Mouse (Mus musculus): ENCODE data around the gene Kazn. TPM values are rescaled to one million over a fixed set of nuclear protein-coding genes. Genes with fewer than 3 reads are reported as not detected.

Gene Kazn
- total and polyA plus RNA-seq, 3 experiments: 0.11 TPM; not detected in 2

GRCm38 (mm10) chr4:142059841-142060193, 179.4 kb downstream of the Kazn start:
- Histone ChIP-seq H3K4me1 (ENCODE audit: insufficient read depth, low read depth, low read length) (no peaks in the 10 kb centered on the region), H3K9me3 (replicated peaks) (peaks cover 88% of the 10 kb centered on the region), H3K4me3 (ENCODE audit: low read depth, low read length) (no peak overlapping the region), H3K27me3 (ENCODE audit: insufficient read depth, low read length) (no peaks in the 10 kb centered on the region; the same call in 1 of the 2 replicates), H3K36me3 (replicated peaks) (no peaks in the 10 kb centered on the region)
- TF ChIP-seq CTCF (IDR thresholded peaks at IDR 0.05; ENCODE audit: low read depth, low read length) (no peak), TAL1 (conservative IDR thresholded peaks at IDR 0.05; ENCODE audit: low read depth, low read length) (no peak), GATA1 (IDR thresholded peaks at IDR 0.05; ENCODE audit: borderline replicate concordance, low read length) (no peak), POLR2AphosphoS5 (IDR thresholded peaks at IDR 0.05; ENCODE audit: insufficient replicate concordance, low read depth, low read length) (no peak), GATA2 (IDR thresholded peaks at IDR 0.05; ENCODE audit: borderline replicate concordance, low read depth, low read length) (no peak)
- no peak for DNase-seq (ENCODE audit: low spot score)
- ATAC-seq (ENCODE audit: extremely low read depth, insufficient number of reproducible peaks, low FRiP score, poor library complexity, severe bottlenecking): no peak

GRCm38 (mm10) chr4:142059113-142059840, 179.9 kb downstream of the Kazn start:
- Histone ChIP-seq H3K36me3 (replicated peaks) (no peaks in the 10 kb centered on the region), H3K27me3 (ENCODE audit: insufficient read depth, low read length) (no peaks in the 10 kb centered on the region; the same call in 1 of the 2 replicates), H3K9me3 (replicated peaks) (peaks cover 87% of the 10 kb centered on the region), H3K4me3 (ENCODE audit: low read depth, low read length) (no peak overlapping the region), H3K4me1 (ENCODE audit: insufficient read depth, low read depth, low read length) (no peaks in the 10 kb centered on the region)
- TF ChIP-seq GATA1 (IDR thresholded peaks at IDR 0.05; ENCODE audit: borderline replicate concordance, low read length) (no peak), POLR2AphosphoS5 (IDR thresholded peaks at IDR 0.05; ENCODE audit: insufficient replicate concordance, low read depth, low read length) (no peak), TAL1 (conservative IDR thresholded peaks at IDR 0.05; ENCODE audit: low read depth, low read length) (no peak), CTCF (IDR thresholded peaks at IDR 0.05; ENCODE audit: low read depth, low read length) (no peak), GATA2 (IDR thresholded peaks at IDR 0.05; ENCODE audit: borderline replicate concordance, low read depth, low read length) (no peak)
- no peak for ATAC-seq (ENCODE audit: extremely low read depth, insufficient number of reproducible peaks, low FRiP score, poor library complexity, severe bottlenecking)
- DNase-seq (ENCODE audit: low spot score): no peak

GRCm38 (mm10) chr4:142057529-142058216, 181.5 kb downstream of the Kazn start:
- ATAC-seq (ENCODE audit: extremely low read depth, insufficient number of reproducible peaks, low FRiP score, poor library complexity, severe bottlenecking): no peak
- DNase-seq (ENCODE audit: low spot score): no peak
- TF ChIP-seq CTCF (IDR thresholded peaks at IDR 0.05; ENCODE audit: low read depth, low read length) (no peak), GATA1 (IDR thresholded peaks at IDR 0.05; ENCODE audit: borderline replicate concordance, low read length) (no peak), GATA2 (IDR thresholded peaks at IDR 0.05; ENCODE audit: borderline replicate concordance, low read depth, low read length) (no peak), POLR2AphosphoS5 (IDR thresholded peaks at IDR 0.05; ENCODE audit: insufficient replicate concordance, low read depth, low read length) (no peak), TAL1 (conservative IDR thresholded peaks at IDR 0.05; ENCODE audit: low read depth, low read length) (no peak)
- Histone ChIP-seq H3K27me3 (ENCODE audit: insufficient read depth, low read length) (no peaks in the 10 kb centered on the region; the same call in 1 of the 2 replicates), H3K36me3 (replicated peaks) (no peaks in the 10 kb centered on the region), H3K4me1 (ENCODE audit: insufficient read depth, low read depth, low read length) (no peaks in the 10 kb centered on the region), H3K9me3 (replicated peaks) (peaks cover 86% of the 10 kb centered on the region), H3K4me3 (ENCODE audit: low read depth, low read length) (no peak overlapping the region)

- Histone ChIP-seq H3K27me3 (ENCODE audit: insufficient read depth, low read length) (no peaks in the 10 kb centered on the region; the same call in 1 of the 2 replicates), H3K4me1 (ENCODE audit: insufficient read depth, low read depth, low read length) (no peaks in the 10 kb centered on the region), H3K9me3 (replicated peaks) (peaks cover 84% of the 10 kb centered on the region), H3K36me3 (replicated peaks) (no peaks in the 10 kb centered on the region), H3K4me3 (ENCODE audit: low read depth, low read length) (no peak overlapping the region)
- DNase-seq (ENCODE audit: low spot score) (no peak), ATAC-seq (ENCODE audit: extremely low read depth, insufficient number of reproducible peaks, low FRiP score, poor library complexity, severe bottlenecking) (no peak)
- TF ChIP-seq TAL1 (conservative IDR thresholded peaks at IDR 0.05; ENCODE audit: low read depth, low read length) (no peak), GATA2 (IDR thresholded peaks at IDR 0.05; ENCODE audit: borderline replicate concordance, low read depth, low read length) (no peak), GATA1 (IDR thresholded peaks at IDR 0.05; ENCODE audit: borderline replicate concordance, low read length) (no peak), POLR2AphosphoS5 (IDR thresholded peaks at IDR 0.05; ENCODE audit: insufficient replicate concordance, low read depth, low read length) (no peak), CTCF (IDR thresholded peaks at IDR 0.05; ENCODE audit: low read depth, low read length) (no peak)
These were observed 183.6 kb downstream of the Kazn start for GRCm38 (mm10) chr4:142055600-142055999.

GRCm38 (mm10) chr4:142054580-142054979, 184.6 kb downstream of the Kazn start:
- ATAC-seq (ENCODE audit: extremely low read depth, insufficient number of reproducible peaks, low FRiP score, poor library complexity, severe bottlenecking): no peak
- Histone ChIP-seq H3K9me3 (replicated peaks) (peaks cover 84% of the 10 kb centered on the region), H3K36me3 (replicated peaks) (no peaks in the 10 kb centered on the region), H3K27me3 (ENCODE audit: insufficient read depth, low read length) (no peaks in the 10 kb centered on the region; the same call in 1 of the 2 replicates), H3K4me3 (ENCODE audit: low read depth, low read length) (no peak overlapping the region; the same call in 1 of the 2 replicates), H3K4me1 (ENCODE audit: insufficient read depth, low read depth, low read length) (no peaks in the 10 kb centered on the region)
- no peak for DNase-seq (ENCODE audit: low spot score)
- TF ChIP-seq POLR2AphosphoS5 (IDR thresholded peaks at IDR 0.05; ENCODE audit: insufficient replicate concordance, low read depth, low read length) (no peak), GATA1 (IDR thresholded peaks at IDR 0.05; ENCODE audit: borderline replicate concordance, low read length) (no peak), TAL1 (conservative IDR thresholded peaks at IDR 0.05; ENCODE audit: low read depth, low read length) (no peak), GATA2 (IDR thresholded peaks at IDR 0.05; ENCODE audit: borderline replicate concordance, low read depth, low read length) (no peak), CTCF (IDR thresholded peaks at IDR 0.05; ENCODE audit: low read depth, low read length) (no peak)

Measured in G1E (cell line).